Mouse (Mus musculus): Measurements from ENCODE around the gene Plk4.
"Not testable (repeated sequence)": the region's sequence is repeated elsewhere in the genome, so short reads cannot be mapped to it uniquely, and the experiment has no call there.

Plk4 gene

GRCm38 (mm10) chr3:40799530-40800372 lies at the start of gene Plk4:
TSS of gene Plk4 (plus strand) at chr3:40800019.
- peak; percentile 98 to 99 for DNase-seq

- DNase-seq: no peak
These were observed 39.1 kb upstream of the Plk4 start for GRCm38 (mm10) chr3:40760746-40761145.

GRCm38 (mm10) chr3:40761312-40761711 lies 38.5 kb upstream of the Plk4 start:
- DNase-seq: no peak

GRCm38 (mm10) chr3:40793783-40794182 lies 6.0 kb upstream of the Plk4 start:
- DNase-seq: no peak

GRCm38 (mm10) chr3:40798054-40798453 lies 1.8 kb upstream of the Plk4 start:
- DNase-seq: no peak

GRCm38 (mm10) chr3:40798500-40798899 lies 1.3 kb upstream of the Plk4 start:
- DNase-seq: peak; percentile 62 to 81

- DNase-seq: peak; percentile 21 to 68
These were observed 579 bp downstream of the Plk4 start for GRCm38 (mm10) chr3:40800373-40800823.

GRCm38 (mm10) chr3:40806871-40807270 lies 7.1 kb downstream of the Plk4 start:
- no peak for DNase-seq

- DNase-seq: no peak
These were observed 8.9 kb downstream of the Plk4 start for GRCm38 (mm10) chr3:40808686-40809085.

- no peak for DNase-seq
These were observed 10.1 kb downstream of the Plk4 start for GRCm38 (mm10) chr3:40809894-40810293.

- no peak for DNase-seq
These were observed 13.5 kb downstream of the Plk4 start for GRCm38 (mm10) chr3:40813275-40813674.

GRCm38 (mm10) chr3:40845521-40845920 lies 45.7 kb downstream of the Plk4 start:
- DNase-seq: not testable (repeated sequence)

GRCm38 (mm10) chr3:40846473-40846956 lies 46.7 kb downstream of the Plk4 start, which contains the start of gene Mfsd8:
TSS of gene Mfsd8 (minus strand) at chr3:40846886.
- DNase-seq: peak; percentile 96 to 97

GRCm38 (mm10) chr3:40846957-40847017 lies 47.0 kb downstream of the Plk4 start, which contains the start of gene Abhd18:
TSS of gene Abhd18 (plus strand) at chr3:40846970.
- not testable (repeated sequence) for DNase-seq

GRCm38 (mm10) chr3:40847018-40847417 lies 47.2 kb downstream of the Plk4 start:
- DNase-seq: peak; percentile 53 to 69

GRCm38 (mm10) chr3:40847936-40848335 lies 48.1 kb downstream of the Plk4 start:
- DNase-seq: not testable (repeated sequence)

- not testable (repeated sequence) for DNase-seq
These were observed 53.4 kb downstream of the Plk4 start for GRCm38 (mm10) chr3:40853123-40853738.
